Mouse (Mus musculus) midbrain, embryonic 15.5 days (tissue): ENCODE measurements around the gene Prss35. TPM values are rescaled to one million over a fixed set of nuclear protein-coding genes. Genes with fewer than 3 reads are reported as not detected.

ENCODE experiments used
- polyA plus RNA-seq: library from polyadenylated mRNA; unstranded; fragments of >200 nt; fragmentation: Nextera tagmentation; extraction: Ambion mirVana; gene quantifications from 2 replicates; pipeline ENCODE4 v1.2.1, GENCODE M21; 2015

The Prss35 gene
- polyA plus RNA-seq, 1 experiment from 2014 or later = 4.3 TPM

Other genes starting within 250 kb of the Prss35 start
- gene Pgm3, start 171.8 kb upstream of the Prss35 start, polyA plus RNA-seq = 32.5 and 36.1 TPM in 2 replicates
- gene Rwdd2a, start 171.7 kb upstream of the Prss35 start, polyA plus RNA-seq = 16.8 and 17.6 TPM in 2 replicates
- gene Me1, start 47.7 kb upstream of the Prss35 start, polyA plus RNA-seq = 37.7 and 40.6 TPM in 2 replicates
- 167 and 172 TPM in 2 replicates for gene Snap91, start 137.0 kb downstream of the Prss35 start, polyA plus RNA-seq